Mouse (Mus musculus) embryo, embryonic 10 days (tissue): ENCODE results near the gene Gemin7.
A peak's percentile ranks its signal among the peaks of the same experiment; 100 is the strongest.
"Not testable (repeated sequence)": the region's sequence is repeated elsewhere in the genome, so short reads cannot be mapped to it uniquely, and the experiment has no call there.

Experiments
- DNase-seq: peaks from one replicate; pipeline ENCODE4 v3.0.0-alpha.2; 2015; ENCODE audit warnings: low spot score

Gemin7 gene

DNA sequence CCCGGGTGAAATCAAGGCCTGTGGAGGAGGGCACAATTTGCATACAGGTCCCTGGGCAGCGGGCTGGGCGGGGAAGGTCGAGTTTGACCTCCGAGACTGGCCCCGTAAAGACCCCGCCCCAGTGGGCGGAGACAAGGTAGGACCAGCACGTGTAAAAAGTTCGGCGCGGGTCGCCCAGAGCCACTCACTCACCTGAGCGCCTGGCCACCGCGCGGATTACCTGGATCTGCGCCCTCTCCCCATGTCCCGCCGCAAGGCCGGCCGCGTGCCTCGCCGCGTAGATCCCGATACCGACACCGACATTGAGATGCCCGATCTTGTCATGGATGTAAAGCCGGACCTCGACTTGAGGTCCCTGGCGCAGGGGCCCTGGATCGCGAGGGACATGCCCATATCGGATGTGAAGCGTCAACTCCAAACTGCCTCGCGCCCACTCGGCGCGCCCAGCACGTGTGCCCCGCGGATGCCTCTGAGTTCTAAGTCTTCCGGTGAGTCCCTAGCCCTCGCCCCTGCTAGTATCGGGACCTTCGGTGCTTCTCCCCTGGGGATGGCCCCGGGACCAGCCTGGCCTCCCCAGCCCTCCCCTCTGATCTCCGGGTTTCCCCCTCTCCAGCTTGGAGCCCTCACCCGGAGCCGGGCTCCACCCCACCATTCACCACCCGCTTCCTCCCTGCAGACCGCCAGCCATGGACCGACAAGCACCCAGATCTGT is at the start of gene Gemin7, which contains the start of gene Zfp296:
Gene Gemin7 (minus strand): TSS at position 455 of the 712 bp plus-strand sequence.
Gene Zfp296 (plus strand): TSS at position 147 of the 712 bp plus-strand sequence.
- DNase-seq: peak; percentile 53

DNA sequence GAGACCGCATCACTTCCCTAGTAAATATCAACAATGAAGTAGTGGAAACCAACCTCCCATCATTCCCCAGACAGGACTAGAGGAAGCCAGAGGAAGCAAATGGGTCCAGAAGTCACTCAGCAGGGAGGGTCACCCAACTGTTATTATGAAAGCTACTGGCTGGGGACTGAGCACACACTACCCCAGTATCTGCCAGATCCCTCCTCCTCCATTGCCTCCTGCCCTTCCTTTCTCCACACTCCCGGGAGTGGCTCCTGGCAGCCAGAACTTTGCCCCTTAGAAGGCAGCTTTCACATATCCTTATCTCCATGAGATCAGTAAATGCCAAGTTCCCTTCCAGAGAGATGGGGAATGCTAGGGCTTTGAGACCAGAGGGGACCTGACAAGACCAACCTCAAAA is 46.0 kb upstream of the Gemin7 start:
- no peak for DNase-seq

DNA sequence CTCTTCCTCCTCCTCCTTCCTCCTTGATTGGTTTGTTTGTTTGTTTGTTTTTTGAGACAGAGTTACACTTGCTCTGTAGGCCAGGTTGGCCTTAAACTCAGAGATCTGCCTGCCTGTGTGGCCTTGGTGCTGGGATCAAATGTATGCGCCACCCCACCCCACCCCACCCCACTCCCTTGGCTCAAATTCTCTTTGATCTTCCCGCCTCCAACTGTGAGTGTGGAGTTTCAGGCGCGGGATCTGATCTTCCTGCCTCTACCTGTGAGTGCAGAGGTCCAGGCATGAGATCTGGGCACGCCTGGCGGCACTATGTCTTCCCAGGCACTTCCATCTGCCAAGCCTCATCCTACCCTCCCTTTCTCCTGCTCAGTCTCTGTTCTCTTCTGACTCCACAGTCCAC is 44.8 kb upstream of the Gemin7 start:
- DNase-seq: no peak

DNA sequence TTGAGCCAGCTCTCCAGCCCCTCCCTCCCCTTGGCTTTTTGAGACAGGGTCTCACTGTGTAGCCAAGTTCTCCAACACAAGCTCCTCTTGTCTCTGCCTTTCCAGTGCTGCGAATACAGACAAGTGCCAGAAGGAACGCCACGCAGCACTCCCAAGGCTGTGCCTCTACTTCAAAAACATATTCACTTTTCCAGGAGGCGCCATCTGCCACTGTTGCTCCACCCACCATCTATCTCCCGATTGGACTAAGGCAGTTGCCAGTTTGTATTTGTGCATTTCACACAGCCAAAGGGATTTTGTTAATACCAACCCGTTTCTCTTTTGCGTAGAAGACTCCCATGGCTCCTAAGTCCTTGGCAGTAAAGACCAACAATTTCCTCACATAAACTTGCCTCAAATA is 43.4 kb upstream of the Gemin7 start:
- no peak for DNase-seq

DNA sequence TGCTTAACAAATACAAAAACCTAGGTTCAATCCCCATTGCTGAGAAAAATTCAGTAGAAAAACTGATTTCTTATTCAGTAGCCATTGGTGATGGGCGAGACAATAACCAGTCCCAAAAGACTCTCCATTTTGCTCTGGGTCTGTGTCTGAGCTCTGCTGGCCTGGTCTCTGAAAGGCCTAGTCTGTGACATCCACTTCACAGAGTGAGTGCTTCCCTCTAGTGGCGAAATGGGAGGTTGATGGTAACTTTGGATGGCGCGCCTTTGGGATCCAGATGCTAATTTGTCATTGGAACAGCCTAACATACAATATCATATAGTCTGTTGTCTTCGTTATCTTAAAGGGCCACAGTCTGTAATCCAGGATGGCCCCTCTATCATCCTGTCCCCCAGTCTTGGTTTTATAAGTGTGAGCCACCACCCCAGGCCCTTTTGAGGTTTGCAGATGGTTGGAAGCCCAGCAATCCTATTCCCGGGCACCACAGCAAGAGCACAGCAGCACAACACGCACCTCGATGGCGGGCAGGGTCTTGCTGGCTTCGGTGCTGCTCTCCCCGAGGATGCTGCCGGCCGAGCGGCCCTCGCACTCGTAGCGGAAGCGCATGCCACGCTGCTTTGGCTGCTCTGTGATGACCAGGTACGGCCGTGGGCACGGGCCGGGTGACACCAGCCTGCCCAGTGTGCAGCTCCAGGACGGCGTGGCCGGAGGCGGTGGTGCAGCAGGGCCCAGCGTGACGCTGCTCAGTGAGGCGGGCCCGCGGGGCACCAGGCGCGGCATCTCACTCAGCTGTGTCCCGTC is 41.8 kb upstream of the Gemin7 start:
- DNase-seq: peak; percentile 95

DNA sequence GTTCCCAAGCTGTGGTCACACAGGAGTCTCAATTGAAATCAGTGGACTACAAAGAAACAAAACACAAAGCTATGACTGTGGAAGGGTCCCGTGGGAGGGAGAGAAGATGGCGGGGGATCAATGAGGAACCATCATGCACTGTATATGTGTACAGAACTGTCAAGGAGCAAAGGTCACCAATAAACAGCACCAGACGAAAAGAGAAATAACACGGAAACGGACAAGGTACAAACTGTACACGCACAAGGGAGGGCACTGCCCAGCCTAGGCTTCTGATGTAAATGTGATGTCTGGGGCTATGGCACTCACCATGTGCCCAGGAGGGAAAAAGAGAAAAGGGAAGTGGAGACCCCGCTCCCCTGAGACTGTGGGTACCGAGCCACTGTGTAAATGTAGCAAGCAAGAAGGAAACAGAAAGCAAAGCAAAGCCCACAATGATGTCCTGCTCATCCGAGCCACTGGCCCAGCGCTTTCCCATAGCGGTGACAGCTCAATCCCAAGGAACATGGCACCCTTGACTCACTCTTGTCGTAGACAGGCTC is 37.7 kb upstream of the Gemin7 start:
- DNase-seq: no peak

DNA sequence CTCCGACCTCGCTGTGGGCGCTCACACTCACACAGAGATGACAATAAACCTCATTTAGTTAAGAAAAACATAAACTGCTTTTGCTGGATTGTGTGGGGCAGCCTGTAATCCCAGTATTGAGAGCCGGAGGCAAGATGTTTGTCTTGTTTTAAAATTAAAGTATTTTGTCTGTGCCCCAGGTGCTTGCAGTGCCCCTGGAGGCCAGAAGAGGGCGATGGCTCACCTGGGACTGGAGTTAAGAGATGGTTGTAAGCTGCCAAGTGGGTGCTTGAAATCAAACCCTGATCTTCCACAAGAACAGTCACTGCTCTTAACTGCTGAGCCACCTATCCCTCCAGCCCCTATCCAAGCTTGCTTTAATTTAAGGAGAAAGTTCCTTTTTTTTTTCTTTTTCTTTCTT is 33.6 kb upstream of the Gemin7 start:
- DNase-seq: no peak

DNA sequence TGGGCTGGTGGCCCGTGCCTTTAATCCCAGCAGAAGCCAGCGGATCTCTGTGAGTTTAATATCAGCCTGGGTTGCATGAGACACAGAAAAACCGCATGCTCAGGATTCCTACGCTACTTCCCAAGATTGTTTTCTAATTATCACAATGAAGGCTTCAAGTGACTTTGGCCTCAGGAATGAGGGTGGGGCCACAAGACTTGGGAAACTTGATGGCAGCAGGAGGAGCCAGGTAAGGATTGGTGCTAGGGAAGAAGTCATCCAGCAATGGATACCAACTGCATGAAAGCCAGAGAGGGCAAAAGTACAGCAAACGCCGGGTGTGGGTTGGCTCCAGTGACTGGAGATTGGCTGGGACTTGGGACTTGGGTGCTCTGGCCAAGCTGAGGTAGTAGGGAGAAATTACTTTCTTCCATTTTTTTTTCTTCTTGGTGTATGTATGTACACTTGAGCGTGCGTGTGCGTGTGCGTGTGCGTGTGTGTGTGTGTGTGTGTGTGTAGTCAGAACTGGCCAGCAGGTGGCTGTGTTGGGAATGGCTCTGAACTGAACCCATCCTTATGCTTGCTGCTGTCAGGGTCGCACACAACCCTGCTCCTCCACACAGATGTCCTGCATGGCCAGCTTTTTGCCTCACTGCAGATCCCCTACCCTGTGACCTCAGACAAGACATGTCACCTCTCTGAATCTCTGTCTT is 32.4 kb upstream of the Gemin7 start:
- no peak for DNase-seq

DNA sequence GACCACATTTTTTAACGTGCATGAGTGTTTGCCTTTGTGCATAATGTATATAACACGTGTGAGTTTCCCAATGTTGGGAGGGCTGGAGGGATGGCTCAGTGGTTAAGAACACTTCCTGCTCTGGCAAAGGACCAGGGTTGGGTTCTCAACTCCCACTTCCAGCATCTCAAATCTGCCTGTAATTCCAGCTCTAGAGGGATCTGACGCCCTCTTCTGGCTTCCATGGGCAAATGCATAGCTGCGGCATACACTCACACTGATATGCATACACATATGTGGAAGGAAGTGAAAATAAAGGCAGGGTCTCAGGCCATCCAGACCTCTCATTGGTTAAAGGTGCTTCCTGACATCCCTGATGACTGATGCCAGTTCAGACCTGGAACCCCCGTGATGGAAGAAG is 29.9 kb upstream of the Gemin7 start:
- DNase-seq: no peak

DNA sequence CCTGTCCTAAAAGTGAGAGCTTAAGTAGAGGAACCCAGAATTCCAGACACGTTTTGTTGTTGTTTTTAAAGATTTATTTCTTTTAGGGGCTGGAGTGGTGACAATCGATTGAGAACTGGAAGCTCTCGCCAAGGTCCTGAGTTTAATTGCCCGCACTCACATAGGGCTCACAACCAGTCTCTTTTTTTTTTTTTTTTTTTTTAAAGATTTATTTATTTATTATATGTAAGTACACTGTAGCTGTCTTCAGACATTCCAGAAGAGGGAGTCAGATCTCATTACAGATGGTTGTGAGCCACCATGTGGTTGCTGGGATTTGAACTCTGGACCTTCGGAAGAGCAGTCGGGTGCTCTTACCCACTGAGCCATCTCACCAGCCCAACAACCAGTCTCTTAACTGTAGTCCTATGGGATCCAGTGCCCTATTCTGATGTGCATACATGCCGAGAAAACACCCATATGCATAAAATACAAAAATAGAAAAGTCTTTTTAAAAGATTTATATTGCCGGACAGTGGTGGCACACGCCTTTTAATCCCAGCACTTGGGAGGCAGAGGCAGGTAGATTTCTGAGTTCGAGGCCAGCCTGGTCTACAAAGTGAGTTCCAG is 27.3 kb upstream of the Gemin7 start:
- not testable (repeated sequence) for DNase-seq

DNA sequence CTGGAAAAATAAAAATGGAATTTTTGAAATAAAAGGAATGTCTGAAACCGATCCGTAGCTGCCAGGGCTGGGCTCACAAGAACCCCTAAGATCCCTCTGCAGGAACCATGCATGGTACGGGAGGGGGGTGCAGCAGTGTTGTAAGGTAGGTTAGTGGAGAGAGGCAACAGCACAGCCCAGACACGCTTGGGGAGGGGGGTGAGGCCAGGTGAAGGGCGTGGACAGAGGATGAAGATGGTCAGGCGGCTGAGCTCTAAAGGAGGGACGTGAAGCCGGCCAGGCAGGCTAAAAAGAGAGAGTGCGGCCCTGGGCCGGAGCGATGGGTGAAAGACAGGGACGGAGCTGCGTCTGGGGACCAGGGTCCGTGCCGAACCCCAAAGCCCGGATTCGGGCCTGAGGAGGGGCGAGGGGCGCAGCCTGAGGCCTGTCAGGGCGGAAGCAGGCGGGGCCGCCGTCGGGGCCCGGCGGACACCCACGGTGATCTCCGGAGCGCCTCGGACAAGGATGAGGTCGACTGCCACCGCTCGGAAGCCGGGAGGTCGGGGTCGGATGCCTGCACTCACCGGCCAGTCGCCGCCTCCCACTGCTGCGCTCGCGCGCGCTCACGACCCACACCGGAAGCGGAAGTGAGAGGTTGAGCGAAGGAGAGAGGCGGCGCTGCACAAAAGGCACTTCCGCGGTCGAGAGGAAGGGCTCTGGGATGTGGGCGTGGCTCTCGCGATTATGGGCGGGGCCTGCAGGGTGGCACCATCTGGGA is 26.6 kb upstream of the Gemin7 start, which contains the start of gene Clasrp:
Gene Clasrp (minus strand): TSS at position 638 of the 757 bp plus-strand sequence.
- peak; percentile 98 for DNase-seq

DNA sequence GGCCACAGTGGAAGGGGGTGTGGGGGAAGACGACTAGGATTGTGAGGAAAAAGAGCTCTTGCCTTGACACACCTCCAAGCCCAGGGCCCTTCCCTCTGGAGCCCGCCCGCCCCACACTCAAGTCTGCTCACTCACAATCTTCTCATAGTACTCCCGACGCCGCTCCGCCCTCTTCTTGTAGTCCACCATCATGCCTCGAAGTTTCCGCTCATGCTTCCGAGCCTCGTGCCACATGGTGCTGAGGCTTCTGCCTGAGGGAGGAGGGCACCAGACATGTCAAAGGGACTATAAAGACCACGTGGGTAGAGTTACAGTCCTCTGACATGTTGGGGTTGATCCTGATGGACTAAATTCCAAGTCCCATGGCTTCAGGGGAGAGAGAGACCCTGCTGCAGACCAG is 25.7 kb upstream of the Gemin7 start:
- DNase-seq: no peak

DNA sequence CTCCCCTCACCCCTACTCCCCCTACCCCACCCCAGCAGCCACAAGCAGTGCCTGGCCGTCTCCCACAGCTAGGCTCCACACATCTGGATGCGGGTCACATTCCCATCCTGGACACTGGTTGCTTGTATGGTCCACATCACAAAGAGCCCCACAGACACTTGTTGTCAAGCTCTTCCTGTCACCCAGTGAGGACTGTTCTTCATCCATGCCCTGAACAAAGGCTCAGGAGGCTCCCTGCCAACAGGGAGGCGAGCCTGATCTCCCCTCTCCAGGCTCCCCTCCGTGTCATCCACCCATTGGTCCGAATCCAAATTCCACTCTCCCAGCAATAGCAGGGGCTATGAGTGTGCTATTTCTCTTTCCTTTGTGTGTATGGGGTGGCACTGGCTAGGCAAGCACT is 23.2 kb upstream of the Gemin7 start:
- no peak for DNase-seq

DNA sequence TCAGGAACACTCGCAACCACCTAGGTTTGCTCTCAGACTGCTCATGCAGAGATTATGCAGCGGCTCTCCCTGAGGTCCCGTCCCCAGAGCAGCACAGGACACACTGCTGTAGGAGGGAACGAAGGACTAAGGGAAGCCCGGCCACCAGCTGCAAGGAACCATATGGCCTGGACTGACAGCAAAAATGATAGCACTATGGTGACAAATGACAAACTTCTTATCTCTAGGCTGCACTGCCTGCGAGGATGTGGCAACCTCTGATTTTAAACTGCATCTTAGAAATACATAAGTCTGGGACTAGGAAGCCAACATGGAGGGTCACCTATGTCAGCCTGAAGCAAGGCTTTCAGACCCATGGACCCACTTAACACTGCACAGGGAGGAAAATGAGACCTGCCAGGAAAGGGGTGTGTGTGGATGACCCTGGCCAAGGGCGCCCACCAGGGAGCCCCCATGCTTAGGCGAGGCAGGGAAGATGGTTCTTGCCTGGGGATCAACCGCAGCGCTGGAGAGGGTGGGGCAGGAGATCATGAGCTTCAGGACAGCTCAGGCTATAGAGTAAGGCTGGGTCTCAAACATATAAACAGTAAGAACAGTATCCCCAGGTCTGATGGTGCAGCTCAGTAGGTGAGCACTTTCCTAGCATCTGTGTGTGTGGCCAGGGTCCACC is 15.8 kb upstream of the Gemin7 start:
- DNase-seq: no peak

DNA sequence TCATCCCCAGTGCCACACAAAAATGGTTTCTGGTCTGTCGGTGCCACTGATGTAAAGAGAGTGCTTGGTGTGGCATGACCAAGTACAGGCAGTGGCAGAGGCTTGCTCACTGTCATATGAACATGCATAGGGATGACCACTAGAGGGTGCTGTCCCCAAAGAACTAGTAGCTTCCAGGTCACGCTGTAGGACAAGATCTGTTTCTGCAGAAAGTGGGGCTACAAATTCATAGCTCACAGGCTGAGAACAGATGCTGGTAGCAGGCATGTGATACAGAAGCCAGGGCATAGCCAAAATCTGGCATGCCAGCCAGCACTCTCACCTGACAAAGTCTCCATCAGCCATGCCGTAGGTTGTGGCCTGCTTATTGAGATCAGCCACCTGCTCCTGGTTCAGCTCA is 12.5 kb upstream of the Gemin7 start:
- peak; percentile 90 for DNase-seq

DNA sequence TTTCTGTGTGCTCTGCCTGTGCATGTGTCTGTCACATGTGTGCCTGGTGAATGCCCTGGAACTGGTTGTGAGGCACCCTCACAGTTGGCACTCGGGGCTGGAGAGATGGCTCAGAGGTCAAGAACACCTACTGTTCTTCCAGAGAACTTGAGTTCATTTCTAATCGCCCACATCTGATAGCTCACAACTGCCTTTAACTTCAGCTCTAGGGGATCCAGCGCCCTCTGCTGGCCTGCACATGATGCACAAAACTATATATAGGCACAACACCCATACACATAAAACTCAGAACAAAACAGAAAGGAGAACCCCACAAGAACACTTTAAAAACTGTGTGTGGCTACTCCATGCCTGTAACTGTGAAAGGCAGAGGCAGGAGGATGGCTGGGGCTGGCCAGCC is 11.8 kb upstream of the Gemin7 start:
- DNase-seq: peak; percentile 63

DNA sequence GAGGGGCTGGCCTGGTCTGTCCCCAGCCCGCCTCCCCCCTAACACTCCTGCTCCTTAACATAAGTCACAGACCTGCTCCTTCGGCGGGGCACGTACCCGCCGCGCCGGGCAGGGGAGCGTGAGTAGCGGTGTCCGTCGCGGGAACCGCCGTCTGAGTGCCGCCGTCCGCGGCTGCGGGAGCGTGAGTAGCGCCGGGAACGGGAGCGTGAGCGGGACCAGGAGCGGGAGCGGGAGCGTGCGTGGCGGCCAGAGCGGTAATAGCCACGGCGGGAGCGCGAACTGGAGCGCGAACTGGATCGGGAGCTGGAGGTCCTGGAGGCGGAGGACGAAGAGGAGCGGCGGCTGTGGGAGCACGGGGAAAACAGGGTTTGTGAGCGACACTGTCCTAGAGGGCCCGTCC is 8.9 kb upstream of the Gemin7 start:
- DNase-seq: no peak

DNA sequence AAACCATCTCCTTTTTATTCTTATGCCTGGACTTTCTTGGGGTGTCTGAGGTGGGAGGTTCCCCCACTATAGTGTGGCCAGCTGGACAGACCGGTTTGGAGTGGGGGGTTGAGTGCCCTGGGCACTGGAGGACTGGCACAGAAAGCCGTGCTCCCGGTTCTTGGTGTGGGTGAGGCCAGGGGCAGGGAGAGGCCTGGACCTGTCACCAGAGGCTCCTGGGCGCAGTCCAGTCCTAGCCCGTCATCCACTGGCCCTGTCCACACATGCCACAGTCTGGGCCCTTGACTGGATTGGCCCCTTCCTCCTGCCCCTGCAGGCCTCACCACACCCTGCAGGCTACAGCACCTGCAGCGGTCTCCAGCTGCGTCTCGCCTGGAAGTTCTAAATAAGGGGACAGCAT is 3.2 kb upstream of the Gemin7 start:
- DNase-seq: no peak

DNA sequence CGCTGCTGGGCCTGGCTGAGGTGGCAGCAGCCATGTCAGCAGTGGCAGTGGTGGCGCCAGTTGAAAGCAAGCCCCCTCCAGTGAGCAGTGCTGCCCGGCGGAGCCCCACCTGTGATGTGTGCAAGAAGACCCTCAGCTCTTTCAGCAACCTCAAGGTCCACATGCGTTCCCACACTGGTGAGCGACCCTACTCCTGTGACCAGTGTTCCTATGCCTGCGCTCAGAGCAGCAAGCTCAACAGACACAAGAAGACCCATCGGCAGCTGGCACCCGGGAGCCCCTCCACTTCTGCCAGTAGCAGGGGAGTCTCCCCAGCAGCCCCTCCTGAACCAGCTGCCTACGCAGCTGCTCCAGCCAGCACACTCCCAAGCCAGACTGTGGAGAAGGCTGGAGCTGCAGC is 2.4 kb upstream of the Gemin7 start:
- no peak for DNase-seq

DNA sequence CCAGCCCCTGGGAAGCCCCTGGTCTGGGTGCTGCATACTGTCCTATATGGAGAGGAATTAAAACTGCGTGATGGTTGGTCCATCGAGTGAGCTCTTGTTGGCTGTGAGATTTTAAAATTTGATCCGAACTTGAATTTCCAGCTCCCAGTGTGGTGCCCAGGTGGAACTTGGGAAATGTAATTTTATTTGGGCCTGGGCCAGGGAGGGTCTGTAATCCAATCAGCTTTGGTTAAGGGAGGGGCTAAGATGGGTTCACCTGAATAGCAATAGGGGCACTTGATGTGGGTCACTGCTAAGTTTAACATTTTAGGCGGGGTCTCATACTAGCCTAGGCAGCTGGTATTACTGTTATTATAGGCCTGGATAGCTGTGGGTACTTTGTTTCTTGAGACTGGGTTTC is 1.0 kb upstream of the Gemin7 start:
- no peak for DNase-seq

DNA sequence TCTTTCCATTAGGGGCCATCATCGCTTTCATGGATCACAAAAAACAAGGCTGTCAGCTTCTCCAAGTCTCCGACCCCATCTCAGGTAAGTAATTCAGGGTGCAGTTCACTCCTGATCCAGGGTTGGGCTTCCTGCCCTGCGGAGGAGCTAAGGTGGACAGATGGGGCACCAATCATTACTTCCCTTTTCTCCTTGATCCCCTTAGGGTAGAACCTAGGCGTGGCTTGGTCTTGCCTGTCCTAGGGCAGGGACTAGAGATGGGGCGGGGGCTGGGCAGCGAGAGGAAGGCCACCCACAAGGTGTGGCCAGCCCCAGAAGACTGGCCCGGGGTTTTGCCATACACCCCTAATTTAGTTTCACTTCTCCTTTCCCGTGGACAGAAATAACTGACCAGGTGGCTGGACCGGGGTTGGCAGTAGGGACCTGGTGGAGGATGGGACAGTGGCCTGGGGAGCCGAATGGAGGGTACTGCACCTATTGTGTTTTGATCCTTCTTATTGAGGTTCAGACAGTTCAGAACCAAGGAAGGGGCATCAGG is 551 bp upstream of the Gemin7 start:
- no peak for DNase-seq
